Comparison of ENCODE assay signal across 21 mouse cellular contexts in genomic region chr5:140006861-140007260, GRCm38 (mm10).
DNase-seq lines count a peak whose midpoint lies in the region; ATAC-seq and TF ChIP-seq lines count a peak whose summit lies in the region.
"Had no signal": no experiment of that assay in that cellular context is flagged by ENCODE, and none has a peak within 500 bp of the region (broad histone marks: within the 10 kb centered on the region; RNA-seq: fewer than 3 reads in every experiment).

No protein-coding gene starts in this region.

- TF ChIP-seq CTCF in lung, embryonic 14.5 days (IDR thresholded peaks at IDR 0.05; ENCODE audit: low read depth) = no peak
- TF ChIP-seq CTCF in MEL (IDR thresholded peaks at IDR 0.05 in 2 of 3, conservative IDR thresholded peaks at IDR 0.05 in 1 of 3; ENCODE audit: control insufficient read depth in 1 of 3, insufficient read depth in 1 of 3, low read depth in 2 of 3, low read length in 3 of 3, poor library complexity in 1 of 3, severe bottlenecking in 1 of 3) = no peak

- peaks cover 41% of the 10 kb centered on the region for H3K4me1 ChIP-seq in forebrain, embryonic 13.5 days
- peaks cover 23% of the 10 kb centered on the region for H3K4me1 ChIP-seq in forebrain, embryonic 12.5 days
- H3K4me1 ChIP-seq in lung, embryonic 14.5 days (ENCODE audit: insufficient read depth) = no peaks in the 10 kb centered on the region; the same call in 1 of the 2 replicates
- H3K4me1 ChIP-seq in MEL (ENCODE audit: control insufficient read depth in 1 of 2, insufficient read depth in 2 of 2, low read length in 2 of 2) = no peaks in the 10 kb centered on the region
- peaks cover 10% of the 10 kb centered on the region; the same call in 1 of the 2 replicates for H3K4me1 ChIP-seq in embryonic facial prominence, embryonic 15.5 days

- H3K36me3 ChIP-seq in forebrain, embryonic 13.5 days (ENCODE audit: poor library complexity, severe bottlenecking) = no peaks in the 10 kb centered on the region
- H3K36me3 ChIP-seq in forebrain, embryonic 12.5 days (replicated peaks) = no peaks in the 10 kb centered on the region
- H3K36me3 ChIP-seq in lung, embryonic 14.5 days (ENCODE audit: insufficient read depth) = peaks cover 11% of the 10 kb centered on the region; the same call in 1 of the 2 replicates
- no peaks in the 10 kb centered on the region for H3K36me3 ChIP-seq in MEL (ENCODE audit: control insufficient read depth in 1 of 2, insufficient read depth in 2 of 2, low read length in 2 of 2)
- H3K36me3 ChIP-seq in embryonic facial prominence, embryonic 15.5 days = peaks cover 4% of the 10 kb centered on the region; the same call in 1 of the 2 replicates
- H3K36me3 ChIP-seq: hindbrain, embryonic 12.5 days had no signal

- no peak for TF ChIP-seq EP300 in MEL (IDR thresholded peaks at IDR 0.05; ENCODE audit: low read depth in 1 of 2, low read length in 2 of 2)

- no peaks in the 10 kb centered on the region for H3K9me3 ChIP-seq in forebrain, embryonic 13.5 days (replicated peaks)
- H3K9me3 ChIP-seq in forebrain, embryonic 12.5 days = no peaks in the 10 kb centered on the region
- no peaks in the 10 kb centered on the region for H3K9me3 ChIP-seq in lung, embryonic 14.5 days (ENCODE audit: low read depth, low read length)
- H3K9me3 ChIP-seq in MEL (replicated peaks; ENCODE audit: insufficient read depth, low read length) = no peaks in the 10 kb centered on the region
- no peaks in the 10 kb centered on the region for H3K9me3 ChIP-seq in embryonic facial prominence, embryonic 15.5 days (replicated peaks)
- H3K9me3 ChIP-seq: heart, embryonic 10.5 days; hindbrain, embryonic 12.5 days had no signal

- ATAC-seq in forebrain, embryonic 13.5 days = no peak
- no peak for ATAC-seq in forebrain, embryonic 12.5 days (ENCODE audit: low FRiP score)
- ATAC-seq in lung, embryonic 14.5 days (ENCODE audit: insufficient read depth) = no peak
- ATAC-seq in embryonic facial prominence, embryonic 15.5 days (ENCODE audit: insufficient number of reproducible peaks, low FRiP score, low TSS enrichment, low read depth) = no peak
- ATAC-seq: forebrain, embryonic 16.5 days; hindbrain, embryonic 16.5 days; Patski had no signal

- H3K27me3 ChIP-seq in forebrain, embryonic 13.5 days = no peaks in the 10 kb centered on the region
- H3K27me3 ChIP-seq in forebrain, embryonic 12.5 days = no peaks in the 10 kb centered on the region
- no peaks in the 10 kb centered on the region for H3K27me3 ChIP-seq in lung, embryonic 14.5 days (ENCODE audit: insufficient read depth, low read length)
- H3K27me3 ChIP-seq in MEL (ENCODE audit: control insufficient read depth in 1 of 2, insufficient read depth in 2 of 2, low read length in 2 of 2) = no peaks in the 10 kb centered on the region
- no peaks in the 10 kb centered on the region for H3K27me3 ChIP-seq in embryonic facial prominence, embryonic 15.5 days
- H3K27me3 ChIP-seq: hindbrain, embryonic 12.5 days; Patski had no signal

- no peak overlapping the region for H3K4me2 ChIP-seq in forebrain, embryonic 13.5 days
- H3K4me2 ChIP-seq in forebrain, embryonic 12.5 days = no peak overlapping the region
- no peak overlapping the region for H3K4me2 ChIP-seq in lung, embryonic 14.5 days
- no peak overlapping the region for H3K4me2 ChIP-seq in embryonic facial prominence, embryonic 15.5 days (replicated peaks)
- H3K4me2 ChIP-seq: hindbrain, embryonic 12.5 days had no signal

- TF ChIP-seq RAD21 in MEL (IDR thresholded peaks at IDR 0.05; ENCODE audit: low read depth, low read length) = no peak

- no peak overlapping the region for H3K4me3 ChIP-seq in forebrain, embryonic 13.5 days
- no peak overlapping the region for H3K4me3 ChIP-seq in forebrain, embryonic 12.5 days (replicated peaks)
- H3K4me3 ChIP-seq in lung, embryonic 14.5 days (ENCODE audit: low read depth, low read length) = no peak overlapping the region
- H3K4me3 ChIP-seq in MEL (ENCODE audit: control insufficient read depth in 1 of 2, insufficient read depth in 1 of 2, low read depth in 2 of 2, low read length in 2 of 2) = no peak overlapping the region
- H3K4me3 ChIP-seq in embryonic facial prominence, embryonic 15.5 days (replicated peaks) = no peak overlapping the region
- H3K4me3 ChIP-seq: heart, embryonic 10.5 days; hindbrain, embryonic 12.5 days had no signal

- no peaks in the 10 kb centered on the region for H3K79me2 ChIP-seq in MEL (ENCODE audit: control insufficient read depth, insufficient read depth, low read length, poor library complexity)

- peak; percentile 10 for DNase-seq in lung, embryonic 14.5 days
- DNase-seq in lung, postnatal 36 days = no peak
- peak; percentile 6 for DNase-seq in MEL (ENCODE audit: low read depth, low spot score)
- no peak for DNase-seq in urinary bladder, postnatal 36 days (ENCODE audit: low spot score in 2 of 2)
- DNase-seq: adrenal gland, adult 2 months; adrenal gland, postnatal 25 days; cerebellum, adult 18-20 months; cerebellum, adult 9-11 months; cerebellum, postnatal 36 days; gastrocnemius, postnatal 10 days; heart, adult 18-20 months; heart, postnatal 10 days; heart, postnatal 4 days had no signal

- no peak for TF ChIP-seq POLR2A in MEL (IDR thresholded peaks at IDR 0.05; ENCODE audit: control insufficient read depth in 1 of 2, insufficient read depth in 1 of 2, low read depth in 1 of 2, low read length in 2 of 2, poor library complexity in 1 of 2)

- no peak overlapping the region for H3K9ac ChIP-seq in forebrain, embryonic 13.5 days
- no peak overlapping the region for H3K9ac ChIP-seq in forebrain, embryonic 12.5 days
- no peak overlapping the region for H3K9ac ChIP-seq in lung, embryonic 14.5 days
- no peak overlapping the region for H3K9ac ChIP-seq in MEL (ENCODE audit: control insufficient read depth, low read depth, low read length, poor library complexity, severe bottlenecking)
- H3K9ac ChIP-seq in embryonic facial prominence, embryonic 15.5 days = no peak overlapping the region
- H3K9ac ChIP-seq: hindbrain, embryonic 12.5 days had no signal

- 0 out of 2 replicates have a peak overlapping the region, but pooled peaks have one; percentile 4 for H3K27ac ChIP-seq in forebrain, embryonic 13.5 days
- H3K27ac ChIP-seq in forebrain, embryonic 12.5 days = no peak overlapping the region
- H3K27ac ChIP-seq in lung, embryonic 14.5 days (ENCODE audit: low read depth) = no peak overlapping the region
- no peak overlapping the region for H3K27ac ChIP-seq in MEL (ENCODE audit: control insufficient read depth, low read depth, low read length)
- H3K27ac ChIP-seq in embryonic facial prominence, embryonic 15.5 days (replicated peaks) = 0 out of 2 replicates have a peak overlapping the region, but pooled peaks have one; percentile 30
- H3K27ac ChIP-seq: heart, embryonic 10.5 days; hindbrain, embryonic 12.5 days had no signal

- WGBS in forebrain, embryonic 13.5 days = 53% methylated on average over 8 of the region's 8 CpGs
- WGBS in forebrain, embryonic 12.5 days = 67% methylated on average over 8 of the region's 8 CpGs
- WGBS in lung, embryonic 14.5 days = 45% methylated on average over 8 of the region's 8 CpGs
- WGBS in embryonic facial prominence, embryonic 15.5 days = 41% methylated on average over 8 of the region's 8 CpGs

TF ChIP-seq in MEL, 35 proteins besides CTCF, POLR2A, EP300 and RAD21:
- TF ChIP-seq JUND (IDR thresholded peaks at IDR 0.05; ENCODE audit: low read depth, low read length) (no peak), TAL1 (IDR thresholded peaks at IDR 0.05; ENCODE audit: low read length) (no peak), MXI1 (IDR thresholded peaks at IDR 0.05; ENCODE audit: low read depth, low read length) (no peak), ETS1 (IDR thresholded peaks at IDR 0.05; ENCODE audit: low read depth, low read length) (no peak), USF2 (IDR thresholded peaks at IDR 0.05; ENCODE audit: borderline replicate concordance in 1 of 2, insufficient read depth in 1 of 2, low read depth in 1 of 2, low read length in 2 of 2) (no peak), NRF1 (IDR thresholded peaks at IDR 0.05; ENCODE audit: insufficient read depth, low read depth, low read length, poor library complexity, severe bottlenecking) (no peak), BHLHE40 (IDR thresholded peaks at IDR 0.05; ENCODE audit: borderline replicate concordance, low read depth, low read length) (no peak), GATA1 (IDR thresholded peaks at IDR 0.05; ENCODE audit: low read depth, low read length) (no peak), MYC (IDR thresholded peaks at IDR 0.05; ENCODE audit: low read depth, low read length) (no peak), USF1 (IDR thresholded peaks at IDR 0.05; ENCODE audit: low read depth, low read length) (no peak), E2F4 (IDR thresholded peaks at IDR 0.05; ENCODE audit: borderline replicate concordance, low read depth, low read length) (no peak), NELFE (IDR thresholded peaks at IDR 0.05; ENCODE audit: low read depth, low read length) (no peak), RCOR1 (IDR thresholded peaks at IDR 0.05; ENCODE audit: low read depth, low read length) (no peak), ZMIZ1 (IDR thresholded peaks at IDR 0.05; ENCODE audit: low read depth, low read length) (no peak), CHD1 (IDR thresholded peaks at IDR 0.05; ENCODE audit: low read depth, low read length) (no peak)
TF ChIP-seq in MEL: peak in this region for 0.

Comparison
In these comparisons a context has a peak if more than half of its experiments do, and no peak if none do; other contexts are left out.
1. H3K27ac ChIP-seq: peak in forebrain, embryonic 13.5 days (single experiment) and embryonic facial prominence, embryonic 15.5 days (single experiment); none in forebrain, embryonic 12.5 days (single experiment), lung, embryonic 14.5 days (single experiment) and MEL (single experiment).
2. DNase-seq: peak in lung, embryonic 14.5 days (single experiment) and MEL (single experiment); none in lung, postnatal 36 days (single experiment) and urinary bladder, postnatal 36 days (0 of 2).